Mouse (Mus musculus): ENCODE data around the gene Ppwd1. TPM values are rescaled to one million over a fixed set of nuclear protein-coding genes. Genes with fewer than 3 reads are reported as not detected.
"Not testable (repeated sequence)": the region's sequence is repeated elsewhere in the genome, so short reads cannot be mapped to it uniquely, and the experiment has no call there.

Gene Ppwd1
- polyA plus RNA-seq (2015; fragmentation: Nextera tagmentation; extraction: Ambion mirVana), result 11.9 and 13.6 TPM in 2 replicates

- WGBS, result under 1% methylated on average over 55 of the region's 55 CpGs
- Histone ChIP-seq H3K4me2 (ENCODE audit: low read length) (peak within 1 kb of the TSS; percentile 81), H3K4me1 (replicated peaks; ENCODE audit: insufficient read depth, low read length) (0 out of 2 replicates have a peak, but pooled peaks cover 7% of the 10 kb centered on the region), H3K9ac (ENCODE audit: low read depth, low read length) (peak within 1 kb of the TSS; percentile 89), H3K27ac (peak within 1 kb of the TSS; percentile 95), H3K4me3 (replicated peaks; ENCODE audit: low read depth, low read length) (peak within 1 kb of the TSS; percentile 91), H3K9me3 (replicated peaks; ENCODE audit: low read length) (no peaks in the 10 kb centered on the region), H3K27me3 (ENCODE audit: insufficient read depth, low read length) (no peaks in the 10 kb centered on the region), H3K36me3 (ENCODE audit: insufficient read depth, low read length) (0 out of 2 replicates have a peak, but pooled peaks cover 3% of the 10 kb centered on the region)
- ATAC-seq (replicated peaks; ENCODE audit: low FRiP score, low read depth) (peak; percentile 100), DNase-seq (ENCODE audit: low spot score) (peak; percentile 97)
- TF ChIP-seq CTCF (IDR thresholded peaks at IDR 0.05; ENCODE audit: low read depth), result no peak
Measured at GRCm38 (mm10) chr13:104228384-104229066, at the start of gene Ppwd1, which contains the start of gene Cenpk. TSS of gene Ppwd1 (minus strand) at chr13:104228843. TSS of gene Cenpk (plus strand) at chr13:104228611.

GRCm38 (mm10) chr13:104258997-104259396 is 30.4 kb upstream of the Ppwd1 start:
- Histone ChIP-seq H3K27ac (no peak overlapping the region), H3K9me3 (replicated peaks; ENCODE audit: low read length) (no peaks in the 10 kb centered on the region), H3K4me1 (replicated peaks; ENCODE audit: insufficient read depth, low read length) (no peaks in the 10 kb centered on the region), H3K9ac (ENCODE audit: low read depth, low read length) (no peak overlapping the region), H3K27me3 (ENCODE audit: insufficient read depth, low read length) (no peaks in the 10 kb centered on the region), H3K36me3 (ENCODE audit: insufficient read depth, low read length) (no peaks in the 10 kb centered on the region), H3K4me3 (replicated peaks; ENCODE audit: low read depth, low read length) (no peak overlapping the region), H3K4me2 (ENCODE audit: low read length) (no peak overlapping the region)
- no peak for ATAC-seq (replicated peaks; ENCODE audit: low FRiP score, low read depth)
- 93% methylated on average over 3 of the region's 3 CpGs for WGBS
- no peak for DNase-seq (ENCODE audit: low spot score)
- TF ChIP-seq CTCF (IDR thresholded peaks at IDR 0.05; ENCODE audit: low read depth), result no peak

- Histone ChIP-seq H3K4me2 (ENCODE audit: low read length) (peak overlapping the region; percentile 80), H3K36me3 (ENCODE audit: insufficient read depth, low read length) (0 out of 2 replicates have a peak, but pooled peaks cover 3% of the 10 kb centered on the region), H3K9ac (ENCODE audit: low read depth, low read length) (peak overlapping the region; percentile 89), H3K4me3 (replicated peaks; ENCODE audit: low read depth, low read length) (peak overlapping the region; percentile 91), H3K4me1 (replicated peaks; ENCODE audit: insufficient read depth, low read length) (0 out of 2 replicates have a peak, but pooled peaks cover 7% of the 10 kb centered on the region), H3K27ac (0 out of 2 replicates have a peak overlapping the region, but pooled peaks have one; percentile 15), H3K9me3 (replicated peaks; ENCODE audit: low read length) (no peaks in the 10 kb centered on the region), H3K27me3 (ENCODE audit: insufficient read depth, low read length) (no peaks in the 10 kb centered on the region)
- no peak for ATAC-seq (replicated peaks; ENCODE audit: low FRiP score, low read depth)
- no peak for DNase-seq (ENCODE audit: low spot score)
- no peak for TF ChIP-seq CTCF (IDR thresholded peaks at IDR 0.05; ENCODE audit: low read depth)
- WGBS, result 4% methylated on average over 15 of the region's 15 CpGs
Measured at GRCm38 (mm10) chr13:104229181-104229580, 538 bp upstream of the Ppwd1 start.

- Histone ChIP-seq H3K27me3 (ENCODE audit: insufficient read depth, low read length) (no peaks in the 10 kb centered on the region), H3K4me2 (ENCODE audit: low read length) (peak overlapping the region; percentile 81), H3K4me3 (replicated peaks; ENCODE audit: low read depth, low read length) (peak overlapping the region; percentile 91), H3K9ac (ENCODE audit: low read depth, low read length) (0 out of 2 replicates have a peak overlapping the region, but pooled peaks have one; percentile 89), H3K4me1 (replicated peaks; ENCODE audit: insufficient read depth, low read length) (0 out of 2 replicates have a peak, but pooled peaks cover 7% of the 10 kb centered on the region), H3K27ac (no peak overlapping the region), H3K36me3 (ENCODE audit: insufficient read depth, low read length) (0 out of 2 replicates have a peak, but pooled peaks cover 3% of the 10 kb centered on the region), H3K9me3 (replicated peaks; ENCODE audit: low read length) (no peaks in the 10 kb centered on the region)
- ATAC-seq (replicated peaks; ENCODE audit: low FRiP score, low read depth) (no peak), DNase-seq (ENCODE audit: low spot score) (no peak)
- WGBS, result 50% methylated on average over 3 of the region's 3 CpGs
- TF ChIP-seq CTCF (IDR thresholded peaks at IDR 0.05; ENCODE audit: low read depth), result no peak
Measured at GRCm38 (mm10) chr13:104227478-104227877, 1.2 kb downstream of the Ppwd1 start.

GRCm38 (mm10) chr13:104204313-104204712 is 24.3 kb downstream of the Ppwd1 start:
- WGBS, result 54% methylated on average over 1 of the region's 1 CpGs
- H3K9ac ChIP-seq (ENCODE audit: low read depth, low read length), result no peak overlapping the region
- H3K4me2 ChIP-seq (ENCODE audit: low read length), result no peak overlapping the region
- no peak overlapping the region for H3K27ac ChIP-seq
- ATAC-seq (replicated peaks; ENCODE audit: low FRiP score, low read depth) (no peak), DNase-seq (ENCODE audit: low spot score) (peak; percentile 20)
- peaks cover 20% of the 10 kb centered on the region; the same call in 1 of the 2 replicates for H3K36me3 ChIP-seq (ENCODE audit: insufficient read depth, low read length)
- H3K4me1 ChIP-seq (replicated peaks; ENCODE audit: insufficient read depth, low read length), result no peaks in the 10 kb centered on the region
- H3K4me3 ChIP-seq (replicated peaks; ENCODE audit: low read depth, low read length), result no peak overlapping the region
- no peaks in the 10 kb centered on the region for H3K27me3 ChIP-seq (ENCODE audit: insufficient read depth, low read length)
- TF ChIP-seq CTCF (IDR thresholded peaks at IDR 0.05; ENCODE audit: low read depth), result peak; percentile 49
- H3K9me3 ChIP-seq (replicated peaks; ENCODE audit: low read length), result no peaks in the 10 kb centered on the region

- not testable (repeated sequence) for ATAC-seq (replicated peaks; ENCODE audit: low FRiP score, low read depth); H3K4me1 ChIP-seq (replicated peaks; ENCODE audit: insufficient read depth, low read length); H3K4me3 ChIP-seq (replicated peaks; ENCODE audit: low read depth, low read length); H3K9ac ChIP-seq (ENCODE audit: low read depth, low read length); H3K4me2 ChIP-seq (ENCODE audit: low read length); DNase-seq (ENCODE audit: low spot score); H3K27ac ChIP-seq; H3K27me3 ChIP-seq (ENCODE audit: insufficient read depth, low read length); H3K9me3 ChIP-seq (replicated peaks; ENCODE audit: low read length)
- peaks cover 18% of the 10 kb centered on the region for H3K36me3 ChIP-seq (ENCODE audit: insufficient read depth, low read length)
Measured at GRCm38 (mm10) chr13:104195891-104196290, 32.8 kb downstream of the Ppwd1 start.

Data from kidney, postnatal 0 days (tissue).